Mouse (Mus musculus) hindbrain, embryonic 13.5 days (tissue): Measurements from ENCODE around the gene Coro1a. TPM values are rescaled to one million over a fixed set of nuclear protein-coding genes. Genes with fewer than 3 reads are reported as not detected.
A peak's percentile ranks its signal among the peaks of the same experiment; 100 is the strongest.

Source experiments
- ATAC-seq: fragments of 200-750 bp; cut with Nextera tagmentation; 2 replicates; pipeline ENCODE4 v1.8.0; 2017; ENCODE audit warnings: moderate TSS enrichment; ENCODE audit not compliant: low FRiP score
- H3K27ac ChIP-seq: fragments of 300-500 bp; sonication (generic); 2 replicates; pipeline ENCODE4 v1.5.1; 2015; ENCODE audit warnings: inconsistent platforms, mild to moderate bottlenecking, moderate library complexity
- H3K27me3 ChIP-seq: fragments of 300-500 bp; sonication (generic); 2 replicates; pipeline ENCODE4 v1.6.1; 2015; ENCODE audit warnings: mild to moderate bottlenecking, inconsistent platforms
- H3K36me3 ChIP-seq: fragments of 300-500 bp; sonication (generic); 2 replicates; pipeline ENCODE4 v1.6.1; 2015; ENCODE audit warnings: mild to moderate bottlenecking, inconsistent platforms
- H3K4me1 ChIP-seq: fragments of 300-500 bp; sonication (generic); replicated peaks from 2 replicates; pipeline ENCODE4 v1.6.1; 2015; ENCODE audit warnings: inconsistent platforms
- H3K4me2 ChIP-seq: fragments of 300-500 bp; sonication (generic); 2 replicates; pipeline ENCODE4 v1.6.1; 2015; ENCODE audit warnings: inconsistent platforms, mild to moderate bottlenecking, moderate library complexity
- H3K4me3 ChIP-seq: fragments of 300-500 bp; sonication (generic); 2 replicates; pipeline ENCODE4 v1.5.1; 2015; ENCODE audit warnings: mild to moderate bottlenecking, inconsistent platforms
- H3K9ac ChIP-seq: fragments of 300-500 bp; sonication (generic); 2 replicates; pipeline ENCODE4 v1.6.1; 2015; ENCODE audit warnings: mild to moderate bottlenecking, inconsistent platforms
- H3K9me3 ChIP-seq: fragments of 300-500 bp; sonication (generic); 2 replicates; pipeline ENCODE4 v1.6.1; 2016; ENCODE audit warnings: inconsistent platforms
- WGBS: fragments of 180-500 bp; shearing (Covaris S2); methylation state at CpG from one replicate; pipeline ENCODE4 v1.1.7; 2015; 5-methylcytosine and 5-hydroxymethylcytosine counted together
- polyA plus RNA-seq: library from polyadenylated mRNA; unstranded; fragments of >200 nt; fragmentation: Nextera tagmentation; extraction: Ambion mirVana; gene quantifications from 2 replicates; pipeline ENCODE4 v1.2.1, GENCODE M21; 2015

The Coro1a gene
- polyA plus RNA-seq, 1 experiment from 2014 or later: 81.4 TPM

DNA sequence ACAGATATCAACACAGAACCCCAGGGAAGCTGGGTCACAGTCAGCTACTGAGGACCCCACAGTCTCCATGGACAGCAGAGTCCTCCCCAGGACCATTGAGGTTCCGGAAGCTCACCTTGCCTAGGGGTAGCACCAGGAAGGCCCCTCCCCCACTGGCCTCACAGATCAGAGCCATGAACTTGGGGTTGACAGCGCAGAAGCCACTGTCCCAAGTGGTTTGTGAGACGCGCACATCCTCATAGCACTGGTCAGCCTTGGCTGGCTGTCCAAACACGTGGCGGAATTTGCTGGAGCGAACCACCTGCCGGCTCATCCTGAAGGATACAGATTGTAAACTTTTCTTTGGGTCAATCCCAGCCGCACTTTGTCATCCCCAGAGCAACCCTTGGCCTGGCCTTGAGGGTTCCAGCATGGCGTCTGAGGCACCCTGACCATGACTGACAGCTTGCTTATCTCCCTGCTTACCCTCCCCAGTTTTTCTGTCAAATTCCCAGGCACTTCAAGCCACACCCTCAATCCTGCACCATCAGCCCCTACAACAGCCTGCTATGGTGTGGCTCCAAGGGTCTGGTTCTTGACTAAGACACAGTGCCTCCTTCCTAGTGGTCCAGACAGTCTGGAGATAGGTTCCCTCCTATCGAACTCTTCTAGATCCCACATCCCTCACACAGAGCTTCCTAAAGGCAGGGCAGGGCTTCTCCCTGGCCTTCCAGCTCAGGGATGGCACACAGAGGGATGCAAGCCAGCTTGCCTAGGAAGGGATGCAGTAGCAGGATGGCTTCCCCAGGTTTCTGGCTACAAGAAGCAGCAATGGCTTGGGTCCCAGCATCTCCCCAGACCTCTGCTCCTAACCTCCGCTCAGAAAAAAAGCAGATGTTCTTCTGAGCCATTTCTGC lies 4.5 kb downstream of the Coro1a start:
- WGBS: 85% methylated on average over 12 of the region's 12 CpGs
- Histone ChIP-seq H3K4me3 (peak overlapping the region; percentile 72), H3K4me2 (peak overlapping the region; percentile 73), H3K36me3 (peaks cover 19% of the 10 kb centered on the region), H3K9ac (peak overlapping the region; percentile 92), H3K4me1 (peaks cover 57% of the 10 kb centered on the region), H3K9me3 (no peaks in the 10 kb centered on the region), H3K27me3 (peaks cover 20% of the 10 kb centered on the region; the same call in 1 of the 2 replicates), H3K27ac (peak overlapping the region; percentile 86)
- no peak for ATAC-seq

DNA sequence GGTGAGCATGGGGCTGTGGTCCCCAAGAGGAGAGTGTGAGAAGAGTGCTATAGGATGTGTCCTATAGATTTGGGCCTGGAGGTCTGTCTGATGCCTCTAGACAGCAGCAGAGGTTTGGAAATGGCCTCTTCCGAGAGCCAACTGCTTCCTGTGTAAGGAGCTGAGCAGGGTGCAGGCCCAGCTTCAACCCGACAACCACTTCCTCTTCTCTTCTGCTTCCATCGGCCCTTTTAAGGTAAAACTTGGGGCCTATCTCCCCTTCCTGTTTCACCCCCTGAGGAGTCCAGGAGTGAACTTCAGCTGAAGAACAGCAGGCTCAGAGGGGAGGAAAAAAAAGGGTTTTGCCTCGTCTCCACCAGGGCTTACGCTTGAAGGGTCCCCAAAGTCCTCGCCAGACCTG lies 5.2 kb downstream of the Coro1a start:
- WGBS: 77% methylated on average over 6 of the region's 6 CpGs
- no peak for ATAC-seq
- H3K4me2 ChIP-seq: peak overlapping the region; percentile 73
- H3K9me3 ChIP-seq: no peaks in the 10 kb centered on the region
- peak overlapping the region; percentile 92 for H3K9ac ChIP-seq
- peaks cover 20% of the 10 kb centered on the region; the same call in 1 of the 2 replicates for H3K27me3 ChIP-seq
- peaks cover 26% of the 10 kb centered on the region for H3K36me3 ChIP-seq
- peaks cover 63% of the 10 kb centered on the region for H3K4me1 ChIP-seq
- no peak overlapping the region for H3K27ac ChIP-seq
- H3K4me3 ChIP-seq: peak overlapping the region; percentile 72; the same call in 1 of the 2 replicates

DNA sequence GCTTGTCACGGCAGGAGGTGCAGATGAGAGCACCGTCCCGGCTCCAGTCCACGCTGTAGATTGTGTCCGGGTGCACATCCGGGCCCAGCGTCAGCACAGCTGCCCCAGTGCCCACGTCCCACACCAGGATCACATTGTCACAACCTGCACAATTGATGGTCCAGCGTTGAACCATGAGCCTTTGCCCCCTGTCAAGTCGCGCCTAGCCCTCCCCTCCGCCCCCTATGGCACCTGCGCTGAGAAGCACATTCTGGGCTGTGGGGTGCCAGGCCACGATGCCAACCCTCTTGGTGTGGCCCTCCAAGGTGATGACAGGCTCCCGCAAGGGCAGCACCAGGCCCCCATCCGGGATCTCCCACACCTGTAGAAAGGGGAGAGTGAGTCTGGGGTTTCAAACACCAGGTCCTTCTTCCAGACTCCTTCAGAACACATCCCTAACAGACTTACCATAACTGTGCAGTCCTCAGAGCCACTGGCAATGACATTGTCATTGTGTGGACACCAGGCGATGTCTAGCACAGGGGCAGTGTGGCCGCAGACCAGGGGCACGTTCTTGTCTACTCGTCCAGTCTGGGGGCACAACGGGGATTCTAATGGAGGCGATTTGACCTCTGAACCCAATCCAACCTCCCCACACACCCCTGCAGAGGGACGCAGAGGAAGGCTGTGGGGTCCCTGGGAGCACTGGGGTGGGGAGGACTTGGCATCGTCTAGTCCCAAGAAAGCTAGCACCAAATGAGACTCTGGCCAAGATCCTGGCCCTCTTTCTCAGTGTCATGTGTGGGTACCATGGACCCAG lies 5.8 kb downstream of the Coro1a start:
- Histone ChIP-seq H3K36me3 (peaks cover 26% of the 10 kb centered on the region), H3K9me3 (no peaks in the 10 kb centered on the region), H3K27me3 (peaks cover 20% of the 10 kb centered on the region; the same call in 1 of the 2 replicates), H3K27ac (no peak overlapping the region), H3K4me2 (peak overlapping the region; percentile 73), H3K4me1 (peaks cover 69% of the 10 kb centered on the region), H3K9ac (peak overlapping the region; percentile 92), H3K4me3 (peak overlapping the region; percentile 11)
- ATAC-seq: no peak
- WGBS: 54% methylated on average over 24 of the region's 24 CpGs

DNA sequence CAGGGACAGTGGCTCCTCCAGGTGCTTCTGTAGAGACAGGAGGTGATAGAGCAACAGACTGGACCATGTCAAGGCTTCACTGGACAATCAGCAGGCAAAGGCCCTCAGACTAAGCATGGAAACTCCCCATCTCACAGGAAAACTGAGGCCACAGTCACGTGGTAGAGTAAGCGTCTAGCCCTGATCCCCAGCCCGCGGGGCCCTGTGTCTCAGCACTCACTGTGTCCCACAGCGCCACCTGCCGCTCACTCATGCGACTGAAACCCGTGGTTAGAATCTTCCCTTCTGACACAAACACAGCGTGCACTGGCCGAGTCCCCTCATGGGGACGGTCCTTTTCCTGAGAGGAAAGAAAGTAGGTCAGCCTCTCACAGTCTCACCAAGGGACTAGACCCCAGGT lies 6.5 kb downstream of the Coro1a start:
- Histone ChIP-seq H3K4me1 (peaks cover 75% of the 10 kb centered on the region), H3K27me3 (peaks cover 20% of the 10 kb centered on the region; the same call in 1 of the 2 replicates), H3K4me2 (peak overlapping the region; percentile 73), H3K36me3 (peaks cover 26% of the 10 kb centered on the region), H3K4me3 (peak overlapping the region; percentile 11), H3K9ac (peak overlapping the region; percentile 92), H3K27ac (no peak overlapping the region), H3K9me3 (no peaks in the 10 kb centered on the region)
- WGBS: under 1% methylated on average over 11 of the region's 11 CpGs
- peak; percentile 33; the same call in 1 of the 2 replicates for ATAC-seq

DNA sequence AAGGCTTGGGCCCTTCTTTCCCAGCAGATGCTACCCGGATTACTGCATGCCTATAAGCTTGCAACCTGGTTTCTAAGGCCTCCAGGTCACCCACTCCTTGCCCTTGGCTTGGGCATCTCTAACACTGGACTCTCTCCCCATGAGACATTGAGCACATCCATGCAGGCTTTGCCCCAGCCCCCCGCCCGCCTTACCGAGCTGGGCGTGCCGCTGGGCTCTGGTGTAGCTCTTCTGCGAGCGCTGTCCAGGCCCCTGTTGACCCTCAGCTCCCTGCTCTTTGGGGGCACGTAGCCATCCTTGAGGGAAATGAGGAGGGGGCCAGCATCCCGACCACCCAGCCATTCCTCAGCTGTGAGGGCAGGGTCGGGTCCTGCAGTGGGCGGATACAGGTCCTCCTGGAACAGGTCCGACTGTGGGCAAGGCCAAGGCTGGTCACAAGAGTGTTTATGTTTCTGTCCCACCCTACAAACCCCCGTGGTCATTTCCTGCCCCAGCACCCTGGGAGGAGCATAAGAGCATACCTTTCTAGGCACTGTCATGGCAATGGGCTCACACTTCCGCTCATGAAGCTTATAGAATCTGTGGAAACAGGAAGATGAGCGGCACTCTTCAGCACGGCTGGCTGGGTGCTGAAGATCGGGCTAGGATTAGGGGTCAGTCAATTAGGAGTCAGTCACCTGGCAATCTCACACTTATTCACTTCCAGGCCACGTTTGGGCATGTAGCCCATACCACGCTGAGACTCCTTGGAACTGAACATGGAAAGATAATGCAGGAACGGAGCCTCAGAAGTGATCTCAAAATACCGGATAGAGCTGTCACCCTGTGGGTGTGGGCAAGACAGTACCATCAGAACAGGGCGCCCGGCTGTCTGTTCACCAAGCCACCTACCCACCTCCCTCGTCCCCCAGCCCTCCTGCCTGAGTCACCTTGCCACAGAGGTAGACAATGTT lies 7.2 kb downstream of the Coro1a start:
- no peak overlapping the region; the same call in 1 of the 2 replicates for H3K4me2 ChIP-seq
- 89% methylated on average over 25 of the region's 25 CpGs for WGBS

DNA sequence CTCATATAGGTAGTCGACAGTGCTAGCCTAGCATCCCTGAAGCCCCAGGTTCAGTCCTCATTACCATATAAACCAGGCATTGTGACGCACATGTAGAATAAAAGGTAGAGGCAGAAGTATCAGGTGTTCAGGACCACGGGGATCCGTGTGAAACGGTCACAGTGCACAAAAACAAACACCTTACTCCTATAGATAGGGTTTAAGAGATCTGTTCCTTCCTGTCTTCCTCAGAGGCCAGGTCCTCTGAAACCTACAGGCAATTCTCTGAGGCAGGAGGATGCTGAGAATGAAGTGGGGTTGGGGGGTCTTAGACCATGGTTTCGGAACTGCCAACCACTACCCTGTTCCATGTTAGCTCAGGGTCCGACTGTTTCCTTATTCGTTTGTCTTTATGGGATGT lies 9.7 kb downstream of the Coro1a start:
- Histone ChIP-seq H3K4me2 (no peak overlapping the region), H3K27ac (no peak overlapping the region), H3K4me3 (no peak overlapping the region), H3K36me3 (peaks cover 26% of the 10 kb centered on the region), H3K9me3 (no peaks in the 10 kb centered on the region), H3K4me1 (peaks cover 67% of the 10 kb centered on the region), H3K27me3 (0 out of 2 replicates have a peak, but pooled peaks cover 6% of the 10 kb centered on the region), H3K9ac (0 out of 2 replicates have a peak overlapping the region, but pooled peaks have one; percentile 10)
- WGBS: 93% methylated on average over 8 of the region's 8 CpGs
- ATAC-seq: no peak

More for the DNA sequence above, 7.2 kb downstream of the Coro1a start:
- Histone ChIP-seq H3K4me1 (peaks cover 73% of the 10 kb centered on the region), H3K9me3 (no peaks in the 10 kb centered on the region), H3K9ac (peak overlapping the region; percentile 92; the same call in 1 of the 2 replicates), H3K36me3 (peaks cover 26% of the 10 kb centered on the region), H3K27ac (no peak overlapping the region), H3K27me3 (peaks cover 13% of the 10 kb centered on the region; the same call in 1 of the 2 replicates), H3K4me3 (peak overlapping the region; percentile 11; the same call in 1 of the 2 replicates)
- ATAC-seq: no peak

DNA sequence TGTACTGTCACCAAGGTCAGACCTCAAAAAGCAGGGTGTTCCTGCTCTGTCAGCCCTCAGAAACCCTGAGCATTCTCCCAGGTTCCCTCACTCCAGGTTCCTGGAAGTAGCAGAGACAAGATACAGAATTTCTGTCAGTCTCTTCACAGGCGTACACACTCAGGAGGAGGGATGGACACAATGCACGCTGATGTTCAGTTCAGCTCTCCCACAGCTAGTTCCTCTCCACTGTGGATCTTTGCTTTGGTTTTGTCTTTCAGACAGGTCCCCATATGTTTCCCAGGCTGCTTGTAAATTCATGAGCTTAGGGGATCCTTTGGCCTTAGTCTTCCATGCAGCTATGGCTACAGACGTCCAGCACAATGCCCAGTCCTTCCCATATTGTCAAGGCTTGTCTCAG lies 10.7 kb downstream of the Coro1a start:
- no peak overlapping the region for H3K27ac ChIP-seq
- WGBS: 70% methylated on average over 3 of the region's 3 CpGs
- peaks cover 66% of the 10 kb centered on the region for H3K4me1 ChIP-seq
- ATAC-seq: no peak
- H3K36me3 ChIP-seq: peaks cover 33% of the 10 kb centered on the region
- peak overlapping the region; percentile 80 for H3K4me3 ChIP-seq
- H3K9me3 ChIP-seq: no peaks in the 10 kb centered on the region
- H3K27me3 ChIP-seq: no peaks in the 10 kb centered on the region
- H3K9ac ChIP-seq: peak overlapping the region; percentile 85
- H3K4me2 ChIP-seq: peak overlapping the region; percentile 96

DNA sequence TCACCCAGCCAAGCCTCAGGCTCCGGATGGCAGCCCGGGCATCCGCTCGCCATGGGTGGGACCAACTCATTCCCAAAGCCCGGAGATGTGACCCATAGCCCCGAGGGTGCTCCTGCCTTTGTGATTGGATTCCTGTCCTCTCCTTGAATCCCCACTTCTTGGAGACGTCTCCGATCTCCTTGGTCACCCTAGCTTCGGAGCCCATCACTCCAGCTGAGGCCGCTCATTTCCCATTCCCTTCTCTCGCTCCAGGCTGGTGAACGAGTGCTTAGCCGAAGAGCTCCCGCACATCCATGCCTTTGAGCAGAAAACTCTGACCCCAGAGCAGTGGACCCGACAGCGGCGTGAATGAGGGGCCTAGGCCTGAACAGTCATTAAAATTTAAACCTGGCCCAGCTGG lies 11.3 kb downstream of the Coro1a start:
- Histone ChIP-seq H3K27ac (peak overlapping the region; percentile 78; the same call in 1 of the 2 replicates), H3K9ac (peak overlapping the region; percentile 85), H3K4me2 (peak overlapping the region; percentile 96), H3K9me3 (no peaks in the 10 kb centered on the region), H3K36me3 (peaks cover 39% of the 10 kb centered on the region), H3K27me3 (no peaks in the 10 kb centered on the region), H3K4me3 (peak overlapping the region; percentile 80), H3K4me1 (peaks cover 60% of the 10 kb centered on the region)
- 4% methylated on average over 17 of the region's 17 CpGs for WGBS
- ATAC-seq: no peak; the same call in 1 of the 2 replicates

DNA sequence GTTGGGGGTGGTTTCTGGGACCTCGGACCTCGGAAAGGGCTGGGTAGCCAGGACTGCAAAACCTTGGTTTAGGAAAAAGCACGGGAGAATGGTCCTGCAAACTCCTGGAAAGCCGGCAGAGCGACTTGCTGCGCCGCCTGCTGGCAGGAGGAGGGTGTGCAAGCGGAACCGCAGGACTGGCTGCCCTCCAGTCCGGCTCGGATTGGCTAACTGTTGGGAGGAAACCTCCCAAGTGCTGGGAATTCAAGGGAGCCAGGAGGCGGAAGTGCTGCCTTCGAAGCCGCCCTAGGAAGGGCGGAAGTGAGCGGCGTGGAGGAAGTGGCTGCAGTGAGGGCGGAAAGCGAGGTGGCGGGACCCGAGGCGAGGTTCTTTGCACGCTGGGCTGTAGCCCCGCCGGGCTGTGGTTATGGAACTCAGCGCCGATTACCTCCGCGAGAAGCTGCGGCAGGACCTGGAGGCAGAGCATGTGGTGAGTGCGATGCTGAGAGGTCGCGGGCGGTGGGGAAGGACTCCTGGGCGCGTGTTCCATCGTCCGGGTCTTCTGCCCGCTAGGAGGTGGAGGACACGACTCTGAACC lies 11.9 kb downstream of the Coro1a start, which contains the start of gene Slx1b:
TSS of gene Slx1b (minus strand) at position 154 of the 577 bp plus-strand sequence.
- H3K27ac ChIP-seq: peak within 1 kb of the TSS; percentile 95
- no peaks in the 10 kb centered on the region for H3K9me3 ChIP-seq
- under 1% methylated on average over 40 of the region's 40 CpGs for WGBS
- H3K4me1 ChIP-seq: peaks cover 55% of the 10 kb centered on the region
- H3K4me2 ChIP-seq: peak within 1 kb of the TSS; percentile 96
- H3K36me3 ChIP-seq: peaks cover 45% of the 10 kb centered on the region
- H3K9ac ChIP-seq: peak within 1 kb of the TSS; percentile 93
- no peaks in the 10 kb centered on the region for H3K27me3 ChIP-seq
- peak within 1 kb of the TSS; percentile 80 for H3K4me3 ChIP-seq
- peak; percentile 97 for ATAC-seq

DNA sequence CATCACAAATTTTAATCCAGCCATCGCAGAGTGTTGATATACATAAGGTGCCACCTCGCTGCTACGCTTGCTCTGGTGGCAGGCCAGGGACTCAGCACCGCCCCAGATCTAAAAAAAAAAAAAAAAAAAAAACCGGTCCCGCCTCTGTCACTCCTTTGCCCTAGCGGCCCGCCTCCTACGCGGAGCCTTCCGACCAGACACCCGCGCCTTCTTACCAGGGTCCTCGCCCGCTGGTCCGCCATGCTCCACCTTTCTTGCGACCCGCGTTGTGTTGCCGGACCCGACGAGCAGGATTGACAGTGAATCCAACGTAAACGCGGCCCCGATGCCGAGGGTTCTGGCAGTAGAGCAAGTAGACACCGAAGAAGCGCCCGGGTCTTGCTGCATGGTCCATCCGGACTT lies 12.4 kb downstream of the Coro1a start, which contains the start of gene Bola2:
TSS of gene Bola2 (plus strand) at position 192 of the 402 bp plus-strand sequence.
- H3K9me3 ChIP-seq: no peaks in the 10 kb centered on the region
- peaks cover 44% of the 10 kb centered on the region for H3K36me3 ChIP-seq
- H3K27ac ChIP-seq: peak within 1 kb of the TSS; percentile 95
- peak; percentile 61 for ATAC-seq
- peak within 1 kb of the TSS; percentile 96 for H3K4me2 ChIP-seq
- H3K4me3 ChIP-seq: peak within 1 kb of the TSS; percentile 80
- peaks cover 50% of the 10 kb centered on the region for H3K4me1 ChIP-seq
- peak within 1 kb of the TSS; percentile 93 for H3K9ac ChIP-seq
- no peaks in the 10 kb centered on the region for H3K27me3 ChIP-seq
- under 1% methylated on average over 31 of the region's 31 CpGs for WGBS
